Mouse (Mus musculus) bone marrow, adult 2 months (tissue): ENCODE results near the gene Spen.

Experiments
- CTCF ChIP-seq: fragments of 200-500 bp; IDR thresholded peaks from 2 replicates; pipeline ENCODE4 v1.5.1; 2011; ENCODE audit warnings: low read length, control low read depth; ENCODE audit not compliant: control insufficient read depth, insufficient read depth
- POLR2A ChIP-seq: fragments of 200-500 bp; IDR thresholded peaks from 2 replicates; pipeline ENCODE4 v1.6.1; 2011; ENCODE audit warnings: low read depth, mild to moderate bottlenecking, control low read depth, low read length, borderline replicate concordance; ENCODE audit not compliant: control insufficient read depth

DNA sequence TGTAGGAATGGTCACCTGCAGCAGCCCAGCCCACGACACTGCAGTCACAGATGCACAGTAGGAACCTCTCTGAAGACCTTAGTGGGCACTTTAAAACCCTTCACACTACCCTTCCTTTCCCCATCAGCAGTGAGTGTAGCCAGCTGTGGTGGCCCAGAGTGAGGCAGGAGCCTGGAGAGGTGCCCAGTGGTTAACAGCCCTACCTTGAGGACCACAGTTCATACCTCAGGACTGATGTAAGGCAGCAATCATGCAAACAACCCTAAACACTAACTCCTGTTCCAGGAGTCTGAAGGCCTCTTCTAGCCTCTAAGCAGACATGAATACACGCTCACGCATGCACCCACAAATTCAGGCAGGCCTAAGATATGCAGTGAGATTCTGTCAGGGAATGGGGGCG lies 33.9 kb downstream of the Spen start:
- no peak for TF ChIP-seq CTCF
- no peak for TF ChIP-seq POLR2A
